Comparison of ENCODE assay signal across 7 mouse cellular contexts in genomic region chr5:134550836-134551232, GRCm38 (mm10). TPM values are rescaled to one million over a fixed set of nuclear protein-coding genes. Genes with fewer than 3 reads are reported as not detected.
DNase-seq lines count a peak whose midpoint lies in the region; ATAC-seq and TF ChIP-seq lines count a peak whose summit lies in the region.

No protein-coding gene starts in this region.

- TF ChIP-seq CTCF in hindbrain, postnatal 0 days (IDR thresholded peaks at IDR 0.05; ENCODE audit: low read depth) = peak; percentile 13

- H3K4me3 ChIP-seq in megakaryocyte, embryonic 14.5 days (replicated peaks) = peak overlapping the region; percentile 98
- H3K4me3 ChIP-seq in embryonic facial prominence, embryonic 10.5 days = peak overlapping the region; percentile 96
- peak overlapping the region; percentile 84 for H3K4me3 ChIP-seq in hindbrain, postnatal 0 days (ENCODE audit: low read length)
- peak overlapping the region; percentile 81 for H3K4me3 ChIP-seq in midbrain, embryonic 15.5 days

- no peaks in the 10 kb centered on the region for H3K27me3 ChIP-seq in megakaryocyte, embryonic 14.5 days (replicated peaks)
- H3K27me3 ChIP-seq in embryonic facial prominence, embryonic 10.5 days (replicated peaks; ENCODE audit: low read depth, poor library complexity, severe bottlenecking) = no peaks in the 10 kb centered on the region
- H3K27me3 ChIP-seq in hindbrain, postnatal 0 days (ENCODE audit: insufficient read depth, low read length) = no peaks in the 10 kb centered on the region
- no peaks in the 10 kb centered on the region for H3K27me3 ChIP-seq in midbrain, embryonic 15.5 days (replicated peaks)

- H3K4me1 ChIP-seq in megakaryocyte, embryonic 14.5 days = peaks cover 83% of the 10 kb centered on the region
- H3K4me1 ChIP-seq in embryonic facial prominence, embryonic 10.5 days = peaks cover 63% of the 10 kb centered on the region
- peaks cover 33% of the 10 kb centered on the region for H3K4me1 ChIP-seq in hindbrain, postnatal 0 days (ENCODE audit: insufficient read depth, low read length)
- peaks cover 64% of the 10 kb centered on the region for H3K4me1 ChIP-seq in midbrain, embryonic 15.5 days

- peaks cover 9% of the 10 kb centered on the region for H3K36me3 ChIP-seq in megakaryocyte, embryonic 14.5 days (replicated peaks; ENCODE audit: low read length)
- peaks cover 26% of the 10 kb centered on the region; the same call in 1 of the 2 replicates for H3K36me3 ChIP-seq in embryonic facial prominence, embryonic 10.5 days (replicated peaks)
- no peaks in the 10 kb centered on the region for H3K36me3 ChIP-seq in hindbrain, postnatal 0 days (ENCODE audit: insufficient read depth, low read length)
- no peaks in the 10 kb centered on the region for H3K36me3 ChIP-seq in midbrain, embryonic 15.5 days (replicated peaks)

- peak overlapping the region; percentile 78 for H3K4me2 ChIP-seq in hindbrain, postnatal 0 days (ENCODE audit: low read depth, low read length)
- peak overlapping the region; percentile 93 for H3K4me2 ChIP-seq in midbrain, embryonic 15.5 days

- H3K9ac ChIP-seq in hindbrain, postnatal 0 days (replicated peaks; ENCODE audit: low read length) = peak overlapping the region; percentile 89
- peak overlapping the region; percentile 86 for H3K9ac ChIP-seq in midbrain, embryonic 15.5 days

- no peak for DNase-seq in embryonic facial prominence, embryonic 10.5 days (ENCODE audit: low spot score)
- DNase-seq in hindbrain, postnatal 0 days (ENCODE audit: low spot score) = peak; percentile 25
- DNase-seq in yolk sac, embryonic 10.5 days (ENCODE audit: low spot score) = no peak
- no peak for DNase-seq in frontal cortex, postnatal 25 days (ENCODE audit: low spot score in 2 of 2)

- no peaks in the 10 kb centered on the region for H3K9me3 ChIP-seq in megakaryocyte, embryonic 14.5 days
- H3K9me3 ChIP-seq in embryonic facial prominence, embryonic 10.5 days = no peaks in the 10 kb centered on the region
- no peaks in the 10 kb centered on the region for H3K9me3 ChIP-seq in hindbrain, postnatal 0 days (ENCODE audit: low read length)
- H3K9me3 ChIP-seq in midbrain, embryonic 15.5 days = no peaks in the 10 kb centered on the region

- 12% methylated on average over 6 of the region's 6 CpGs for WGBS in embryonic facial prominence, embryonic 10.5 days
- WGBS in hindbrain, postnatal 0 days = 6% methylated on average over 6 of the region's 6 CpGs
- WGBS in midbrain, embryonic 15.5 days = 8% methylated on average over 6 of the region's 6 CpGs

- peak overlapping the region; percentile 96 for H3K27ac ChIP-seq in embryonic facial prominence, embryonic 10.5 days (replicated peaks)
- H3K27ac ChIP-seq in hindbrain, postnatal 0 days = peak overlapping the region; percentile 94
- H3K27ac ChIP-seq in midbrain, embryonic 15.5 days = peak overlapping the region; percentile 96

- no peak for ATAC-seq in megakaryocyte, adult 5-6 weeks (ENCODE audit: poor library complexity, severe bottlenecking)
- no peak for ATAC-seq in hindbrain, postnatal 0 days
- peak; percentile 8; the same call in 1 of the 2 replicates for ATAC-seq in midbrain, embryonic 15.5 days (replicated peaks)

RNA-seq across cellular contexts. Expression of gene Clip2, which starts 1.4 kb away (rescaled TPM):
- polyA plus RNA-seq in megakaryocyte, embryonic 14.5 days (2012; ENCODE audit: insufficient read depth, low replicate concordance) = 32.0 and 86.2 TPM in 2 replicates
- 1.8 and 1.9 TPM in 2 replicates for total RNA-seq in megakaryocyte, adult 5-6 weeks (2015)
- 3.7 and 6.7 TPM in 2 replicates for total RNA-seq in megakaryocyte, adult 5-6 weeks (2017)
- 5.8 and 6.8 TPM in 2 replicates for polyA plus RNA-seq in embryonic facial prominence, embryonic 10.5 days (2016; fragmentation: Nextera tagmentation; extraction: Ambion mirVana)
- 133 and 150 TPM in 2 replicates for total RNA-seq in hindbrain, postnatal 0 days (2014; rRNA removed)
- polyA plus RNA-seq in hindbrain, postnatal 0 days (2015; fragmentation: Nextera tagmentation; extraction: Ambion mirVana) = 10.7 and 10.9 TPM in 2 replicates
- 16.1 and 16.9 TPM in 2 replicates for polyA plus RNA-seq in midbrain, embryonic 15.5 days (2015; fragmentation: Nextera tagmentation; extraction: Ambion mirVana)

RNA-seq across cellular contexts. Expression of gene Syna, which starts 9.1 kb away (rescaled TPM):
- not detected in 2 replicates for polyA plus RNA-seq in megakaryocyte, embryonic 14.5 days (2012; ENCODE audit: insufficient read depth, low replicate concordance)
- not detected in 2 replicates for total RNA-seq in megakaryocyte, adult 5-6 weeks (2015)
- total RNA-seq in megakaryocyte, adult 5-6 weeks (2017) = not detected in 2 replicates
- 0.10 TPM in 1 of 2 replicates, not detected in the other for polyA plus RNA-seq in embryonic facial prominence, embryonic 10.5 days (2016; fragmentation: Nextera tagmentation; extraction: Ambion mirVana)
- total RNA-seq in hindbrain, postnatal 0 days (2014; rRNA removed) = not detected in 2 replicates
- polyA plus RNA-seq in hindbrain, postnatal 0 days (2015; fragmentation: Nextera tagmentation; extraction: Ambion mirVana) = 0.81 TPM in 2 replicates
- 0.64 and 0.98 TPM in 2 replicates for polyA plus RNA-seq in midbrain, embryonic 15.5 days (2015; fragmentation: Nextera tagmentation; extraction: Ambion mirVana)

RNA-seq across cellular contexts. Expression of gene Rfc2, which starts 30.3 kb away (rescaled TPM):
- polyA plus RNA-seq in megakaryocyte, embryonic 14.5 days (2012; ENCODE audit: insufficient read depth, low replicate concordance) = 9.1 and 35.0 TPM in 2 replicates
- total RNA-seq in megakaryocyte, adult 5-6 weeks (2015) = 161 and 172 TPM in 2 replicates
- total RNA-seq in megakaryocyte, adult 5-6 weeks (2017) = 110 and 115 TPM in 2 replicates
- polyA plus RNA-seq in embryonic facial prominence, embryonic 10.5 days (2016; fragmentation: Nextera tagmentation; extraction: Ambion mirVana) = 414 and 415 TPM in 2 replicates
- total RNA-seq in hindbrain, postnatal 0 days (2014; rRNA removed) = 50.9 and 76.3 TPM in 2 replicates
- 164 and 168 TPM in 2 replicates for polyA plus RNA-seq in hindbrain, postnatal 0 days (2015; fragmentation: Nextera tagmentation; extraction: Ambion mirVana)
- polyA plus RNA-seq in midbrain, embryonic 15.5 days (2015; fragmentation: Nextera tagmentation; extraction: Ambion mirVana) = 191 and 194 TPM in 2 replicates
